Mouse (Mus musculus): Measurements from ENCODE around the gene Zfp566. TPM values are rescaled to one million over a fixed set of nuclear protein-coding genes. Genes with fewer than 3 reads are reported as not detected.
"Not testable (repeated sequence)": the region's sequence is repeated elsewhere in the genome, so short reads cannot be mapped to it uniquely, and the experiment has no call there.

Zfp566 gene
- polyA plus RNA-seq (2016; fragmentation: Nextera tagmentation; extraction: Ambion mirVana): 17.0 and 25.0 TPM in 2 replicates

DNA sequence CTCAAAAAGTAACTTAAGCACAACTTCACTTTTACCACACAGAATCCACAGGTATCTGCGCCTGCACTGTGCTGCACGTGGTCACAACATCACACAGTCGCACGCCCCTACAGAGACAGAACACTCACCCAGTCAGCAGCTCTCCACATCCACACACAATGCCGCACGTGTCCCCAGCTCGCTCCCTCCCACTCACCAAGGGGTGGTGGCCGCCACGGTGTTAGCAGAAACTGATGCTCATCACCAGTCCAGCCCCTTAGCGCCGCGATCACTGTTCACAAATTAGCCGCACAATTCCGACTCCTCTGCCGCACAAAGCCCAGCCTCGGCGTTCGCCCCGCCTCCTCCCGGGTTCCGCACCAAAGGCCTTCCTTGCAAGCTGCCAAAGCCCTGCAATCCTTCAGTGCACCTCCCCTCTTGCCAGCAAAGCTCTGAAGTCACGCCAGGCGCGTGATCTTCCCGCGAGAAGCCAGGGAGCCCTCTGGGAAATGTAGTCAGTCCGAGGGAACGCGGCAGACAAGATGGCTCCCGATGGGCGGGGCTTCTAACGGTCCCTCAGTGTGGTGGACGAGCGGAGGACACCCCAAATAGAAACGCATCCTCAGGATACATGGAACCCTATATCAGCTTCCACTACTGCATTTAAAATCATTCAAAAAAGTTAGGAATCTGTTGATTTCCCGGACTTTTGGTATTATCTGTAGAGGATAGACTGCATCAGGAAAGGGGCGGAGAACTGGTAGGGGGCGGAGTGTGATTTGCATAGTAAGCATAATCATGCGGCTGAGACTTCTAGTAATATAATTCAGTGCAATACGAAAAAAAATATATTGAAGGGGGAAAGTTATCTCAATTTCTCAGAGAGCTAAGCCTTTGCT, at the start of gene Zfp566, which contains the start of gene Gm26920:
Zfp566 (minus strand) TSS at position 436 of the 878 bp plus-strand sequence.
Gm26920 (minus strand) TSS at position 319 of the 878 bp plus-strand sequence.
- WGBS: under 1% methylated on average over 40 of the region's 40 CpGs
- Histone ChIP-seq H3K4me1 (replicated peaks) (peaks cover 26% of the 10 kb centered on the region), H3K9me3 (0 out of 2 replicates have a peak, but pooled peaks cover under 1% of the 10 kb centered on the region), H3K4me3 (replicated peaks) (peak within 1 kb of the TSS; percentile 59), H3K27ac (peak within 1 kb of the TSS; percentile 82), H3K27me3 (no peaks in the 10 kb centered on the region), H3K36me3 (peaks cover 18% of the 10 kb centered on the region), H3K4me2 (peak within 1 kb of the TSS; percentile 72), H3K9ac (replicated peaks) (peak within 1 kb of the TSS; percentile 73)
- ATAC-seq (ENCODE audit: insufficient number of reproducible peaks, insufficient read depth, low FRiP score, low TSS enrichment, low read depth): peak; percentile 84

- Histone ChIP-seq H3K4me3 (replicated peaks) (no peak overlapping the region), H3K9ac (replicated peaks) (no peak overlapping the region), H3K27me3 (no peaks in the 10 kb centered on the region), H3K4me2 (no peak overlapping the region), H3K4me1 (replicated peaks) (no peaks in the 10 kb centered on the region), H3K27ac (no peak overlapping the region), H3K9me3 (peaks cover 9% of the 10 kb centered on the region; the same call in 1 of the 2 replicates), H3K36me3 (peaks cover 92% of the 10 kb centered on the region)
- no peak for ATAC-seq (ENCODE audit: insufficient number of reproducible peaks, insufficient read depth, low FRiP score, low TSS enrichment, low read depth)
- WGBS: 90% methylated on average over 10 of the region's 10 CpGs
Measured at GRCm38 (mm10) chr7:30136826-30137225, 46.5 kb upstream of the Zfp566 start.

DNA sequence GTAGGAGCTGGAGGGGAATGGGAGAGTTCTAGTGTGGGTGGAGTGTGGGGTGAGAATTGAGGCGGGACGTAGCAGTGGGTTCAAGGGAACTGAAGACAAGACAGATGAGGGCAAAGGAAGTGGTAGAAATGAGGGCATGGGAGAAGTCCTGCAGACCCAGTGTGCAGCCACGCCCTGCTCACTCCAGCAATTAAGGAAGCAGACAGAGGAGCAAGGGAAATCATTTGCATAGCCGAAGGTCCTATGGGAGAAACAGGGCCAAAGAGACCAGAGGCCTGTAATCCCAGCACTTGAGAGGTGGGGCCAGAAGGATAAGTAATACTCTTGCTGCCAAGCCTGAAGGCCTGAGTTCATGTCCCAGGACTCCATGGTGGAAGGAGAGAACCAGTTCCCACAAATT, 42.1 kb upstream of the Zfp566 start:
- no peaks in the 10 kb centered on the region for H3K4me1 ChIP-seq (replicated peaks)
- 89% methylated on average over 4 of the region's 4 CpGs for WGBS

DNA sequence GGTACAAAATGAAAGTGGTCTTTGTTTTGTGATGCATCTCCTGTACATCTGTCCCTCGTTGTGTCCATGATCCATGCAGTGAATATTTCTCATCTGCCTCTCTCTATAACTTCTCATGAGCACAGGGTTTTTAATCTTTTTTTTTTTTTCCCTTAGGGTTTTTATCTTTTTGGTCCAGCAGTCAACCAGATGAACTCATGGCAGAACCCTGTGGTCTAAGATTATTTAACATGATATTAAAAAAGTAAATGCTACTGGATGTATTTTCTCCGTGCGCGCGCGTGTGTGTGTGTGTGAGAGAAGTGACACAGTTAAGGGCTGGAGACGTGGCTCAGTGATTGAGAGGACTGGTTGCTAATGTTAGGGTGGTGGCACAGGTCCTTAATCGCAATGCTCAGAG, 39.6 kb upstream of the Zfp566 start:
- Histone ChIP-seq H3K27me3 (no peaks in the 10 kb centered on the region), H3K9ac (replicated peaks) (no peak overlapping the region), H3K4me1 (replicated peaks) (no peaks in the 10 kb centered on the region), H3K36me3 (peaks cover 90% of the 10 kb centered on the region), H3K4me2 (no peak overlapping the region), H3K27ac (no peak overlapping the region), H3K9me3 (peaks cover 6% of the 10 kb centered on the region; the same call in 1 of the 2 replicates), H3K4me3 (replicated peaks) (no peak overlapping the region)
- 94% methylated on average over 8 of the region's 8 CpGs for WGBS
- ATAC-seq (ENCODE audit: insufficient number of reproducible peaks, insufficient read depth, low FRiP score, low TSS enrichment, low read depth): no peak

More for the DNA sequence above, 42.1 kb upstream of the Zfp566 start:
- no peak overlapping the region for H3K4me2 ChIP-seq
- ATAC-seq (ENCODE audit: insufficient number of reproducible peaks, insufficient read depth, low FRiP score, low TSS enrichment, low read depth): no peak
- H3K9ac ChIP-seq (replicated peaks): no peak overlapping the region
- no peak overlapping the region for H3K4me3 ChIP-seq (replicated peaks)
- peaks cover 95% of the 10 kb centered on the region for H3K36me3 ChIP-seq
- no peak overlapping the region for H3K27ac ChIP-seq
- peaks cover 9% of the 10 kb centered on the region; the same call in 1 of the 2 replicates for H3K9me3 ChIP-seq
- no peaks in the 10 kb centered on the region for H3K27me3 ChIP-seq

- H3K36me3 ChIP-seq: peaks cover 16% of the 10 kb centered on the region
- peak overlapping the region; percentile 64 for H3K4me2 ChIP-seq
- H3K4me3 ChIP-seq (replicated peaks): peak overlapping the region; percentile 68
- WGBS: 6% methylated on average over 15 of the region's 15 CpGs
- H3K27me3 ChIP-seq: no peaks in the 10 kb centered on the region
- H3K9ac ChIP-seq (replicated peaks): peak overlapping the region; percentile 80
- peaks cover 9% of the 10 kb centered on the region for H3K4me1 ChIP-seq (replicated peaks)
- 0 out of 2 replicates have a peak, but pooled peaks have one; percentile 21 for ATAC-seq (ENCODE audit: insufficient number of reproducible peaks, insufficient read depth, low FRiP score, low TSS enrichment, low read depth)
- H3K9me3 ChIP-seq: no peaks in the 10 kb centered on the region
- H3K27ac ChIP-seq: peak overlapping the region; percentile 75; the same call in 1 of the 2 replicates
Measured at GRCm38 (mm10) chr7:30122188-30122530, 31.8 kb upstream of the Zfp566 start.

GRCm38 (mm10) chr7:30121308-30122187, 31.2 kb upstream of the Zfp566 start, which contains the start of gene Zfp382:
Gene Zfp382 (plus strand): TSS chr7:30121942.
- H3K4me1 ChIP-seq (replicated peaks): peaks cover 9% of the 10 kb centered on the region
- peak within 1 kb of the TSS; percentile 80 for H3K9ac ChIP-seq (replicated peaks)
- under 1% methylated on average over 61 of the region's 61 CpGs for WGBS
- peaks cover 10% of the 10 kb centered on the region for H3K36me3 ChIP-seq
- H3K4me2 ChIP-seq: peak within 1 kb of the TSS; percentile 64
- peak within 1 kb of the TSS; percentile 75 for H3K27ac ChIP-seq
- peak within 1 kb of the TSS; percentile 68 for H3K4me3 ChIP-seq (replicated peaks)
- peak; percentile 90 for ATAC-seq (ENCODE audit: insufficient number of reproducible peaks, insufficient read depth, low FRiP score, low TSS enrichment, low read depth)
- no peaks in the 10 kb centered on the region for H3K9me3 ChIP-seq
- no peaks in the 10 kb centered on the region for H3K27me3 ChIP-seq

- H3K9me3 ChIP-seq: peaks cover 22% of the 10 kb centered on the region; the same call in 1 of the 2 replicates
Measured at GRCm38 (mm10) chr7:30117935-30118334, 27.6 kb upstream of the Zfp566 start.

GRCm38 (mm10) chr7:30116076-30116475, 25.7 kb upstream of the Zfp566 start:
- Histone ChIP-seq H3K4me1 (replicated peaks) (no peaks in the 10 kb centered on the region), H3K9ac (replicated peaks) (no peak overlapping the region), H3K36me3 (no peaks in the 10 kb centered on the region), H3K27me3 (no peaks in the 10 kb centered on the region), H3K4me2 (no peak overlapping the region), H3K4me3 (replicated peaks) (no peak overlapping the region), H3K27ac (no peak overlapping the region), H3K9me3 (peaks cover 22% of the 10 kb centered on the region; the same call in 1 of the 2 replicates)
- no peak for ATAC-seq (ENCODE audit: insufficient number of reproducible peaks, insufficient read depth, low FRiP score, low TSS enrichment, low read depth)
- 95% methylated on average over 5 of the region's 5 CpGs for WGBS

More at GRCm38 (mm10) chr7:30117935-30118334, 27.6 kb upstream of the Zfp566 start:
- H3K4me1 ChIP-seq (replicated peaks); ATAC-seq (ENCODE audit: insufficient number of reproducible peaks, insufficient read depth, low FRiP score, low TSS enrichment, low read depth); H3K36me3 ChIP-seq; H3K9ac ChIP-seq (replicated peaks); H3K27me3 ChIP-seq; H3K27ac ChIP-seq; H3K4me3 ChIP-seq (replicated peaks); H3K4me2 ChIP-seq: not testable (repeated sequence)
- WGBS: 95% methylated on average over 12 of the region's 12 CpGs

DNA sequence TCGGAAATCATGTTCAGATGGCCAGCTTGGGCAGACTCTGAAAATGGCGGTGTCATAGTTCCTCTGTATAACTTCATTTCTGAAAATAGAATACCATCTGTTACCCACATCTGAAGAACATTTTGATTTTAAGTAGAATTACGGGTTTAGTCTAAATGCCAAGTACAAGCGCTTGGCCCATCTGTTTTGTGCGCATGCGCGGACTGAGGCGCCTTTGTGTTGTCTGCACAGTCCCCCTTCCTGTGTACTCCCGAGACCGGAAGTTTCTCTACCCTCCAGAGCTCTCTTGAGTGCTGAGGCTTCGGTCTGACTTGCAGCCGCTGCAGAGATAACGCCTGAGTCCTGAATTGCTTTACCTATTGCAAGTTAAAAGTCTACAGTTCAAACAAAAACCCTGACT, 9.0 kb upstream of the Zfp566 start:
- 94% methylated on average over 13 of the region's 13 CpGs for WGBS
- Histone ChIP-seq H3K4me2 (no peak overlapping the region), H3K9ac (replicated peaks) (no peak overlapping the region), H3K36me3 (peaks cover 68% of the 10 kb centered on the region), H3K4me3 (replicated peaks) (no peak overlapping the region), H3K4me1 (replicated peaks) (peaks cover 11% of the 10 kb centered on the region), H3K9me3 (peaks cover 23% of the 10 kb centered on the region), H3K27me3 (no peaks in the 10 kb centered on the region), H3K27ac (no peak overlapping the region)
- no peak for ATAC-seq (ENCODE audit: insufficient number of reproducible peaks, insufficient read depth, low FRiP score, low TSS enrichment, low read depth)

- Histone ChIP-seq H3K9ac (replicated peaks) (peak overlapping the region; percentile 64), H3K4me2 (peak overlapping the region; percentile 70), H3K4me1 (replicated peaks) (peaks cover 16% of the 10 kb centered on the region), H3K27me3 (no peaks in the 10 kb centered on the region), H3K27ac (peak overlapping the region; percentile 98), H3K4me3 (replicated peaks) (peak overlapping the region; percentile 57), H3K36me3 (peaks cover 32% of the 10 kb centered on the region), H3K9me3 (no peaks in the 10 kb centered on the region)
- WGBS: 9% methylated on average over 5 of the region's 5 CpGs
- no peak for ATAC-seq (ENCODE audit: insufficient number of reproducible peaks, insufficient read depth, low FRiP score, low TSS enrichment, low read depth)
Measured at GRCm38 (mm10) chr7:30095551-30096125, 5.3 kb upstream of the Zfp566 start.

All from limb, embryonic 12.5 days (tissue).